9 mouse cellular contexts compared by ENCODE assay signal in genomic region chr2:103547132-103547531, GRCm38 (mm10). TPM values are rescaled to one million over a fixed set of nuclear protein-coding genes. Genes with fewer than 3 reads are reported as not detected.
A peak's percentile ranks its signal among the peaks of the same experiment; 100 is the strongest.
DNase-seq lines count a peak whose midpoint lies in the region; ATAC-seq and TF ChIP-seq lines count a peak whose summit lies in the region.
"Had no signal": no experiment of that assay in that cellular context is flagged by ENCODE, and none has a peak within 500 bp of the region (broad histone marks: within the 10 kb centered on the region; RNA-seq: fewer than 3 reads in every experiment).

No protein-coding gene starts in this region.

- H3K27me3 ChIP-seq in forebrain, embryonic 11.5 days (ENCODE audit: control insufficient read depth, insufficient read depth, low read length): no peaks in the 10 kb centered on the region
- H3K27me3 ChIP-seq in forebrain, embryonic 16.5 days (replicated peaks; ENCODE audit: control insufficient read depth, insufficient read depth, low read length): no peaks in the 10 kb centered on the region
- H3K27me3 ChIP-seq in small intestine, adult 2 months (ENCODE audit: control insufficient read depth, insufficient read depth, low read length): no peaks in the 10 kb centered on the region
- H3K27me3 ChIP-seq: limb, embryonic 12.5 days had no signal

- 8% methylated on average over 2 of the region's 2 CpGs for WGBS in forebrain, embryonic 11.5 days
- WGBS in forebrain, embryonic 16.5 days: 9% methylated on average over 2 of the region's 2 CpGs
- 0% methylated on average over 2 of the region's 2 CpGs for WGBS in small intestine, adult 2 months

- no peaks in the 10 kb centered on the region for H3K4me1 ChIP-seq in forebrain, embryonic 11.5 days (replicated peaks; ENCODE audit: control insufficient read depth, insufficient read depth, low read length)
- no peaks in the 10 kb centered on the region for H3K4me1 ChIP-seq in forebrain, embryonic 16.5 days (replicated peaks; ENCODE audit: control insufficient read depth, insufficient read depth, low read length)
- H3K4me1 ChIP-seq in small intestine, adult 2 months (ENCODE audit: control insufficient read depth, insufficient read depth, insufficient read length, low read length): no peaks in the 10 kb centered on the region
- H3K4me1 ChIP-seq: limb, embryonic 12.5 days had no signal

- no peak overlapping the region for H3K27ac ChIP-seq in forebrain, embryonic 11.5 days (ENCODE audit: low read depth, low read length)
- no peak overlapping the region for H3K27ac ChIP-seq in forebrain, embryonic 16.5 days (ENCODE audit: low read length)
- no peak overlapping the region for H3K27ac ChIP-seq in small intestine, adult 2 months (ENCODE audit: insufficient read depth, low read depth, low read length)
- H3K27ac ChIP-seq: limb, embryonic 12.5 days had no signal

- H3K9me3 ChIP-seq in forebrain, embryonic 11.5 days (ENCODE audit: control insufficient read depth, low read length): no peaks in the 10 kb centered on the region
- H3K9me3 ChIP-seq in forebrain, embryonic 16.5 days (ENCODE audit: control insufficient read depth, low read length): no peaks in the 10 kb centered on the region
- H3K9me3 ChIP-seq: limb, embryonic 12.5 days had no signal

- no peak for TF ChIP-seq POLR2A in small intestine, adult 2 months (IDR thresholded peaks at IDR 0.05; ENCODE audit: low read depth, low read length)

- H3K36me3 ChIP-seq in forebrain, embryonic 11.5 days (ENCODE audit: control insufficient read depth, insufficient read depth, low read length): no peaks in the 10 kb centered on the region
- H3K36me3 ChIP-seq in forebrain, embryonic 16.5 days (ENCODE audit: control insufficient read depth, insufficient read depth): no peaks in the 10 kb centered on the region
- no peaks in the 10 kb centered on the region for H3K36me3 ChIP-seq in small intestine, adult 2 months (ENCODE audit: control insufficient read depth, insufficient read depth, low read length)
- H3K36me3 ChIP-seq: limb, embryonic 12.5 days had no signal

- ATAC-seq in forebrain, embryonic 11.5 days (replicated peaks; ENCODE audit: low FRiP score): no peak
- ATAC-seq in forebrain, embryonic 16.5 days: no peak
- ATAC-seq in frontal cortex, adult (ENCODE audit: low TSS enrichment): peak; percentile 85

- TF ChIP-seq CTCF in small intestine, adult 2 months (IDR thresholded peaks at IDR 0.05; ENCODE audit: extremely low read depth, insufficient read length, insufficient replicate concordance, low read depth, low read length): peak; percentile 99; the same call in 1 of the 2 replicates

- peak; percentile 58 for DNase-seq in forebrain, embryonic 11.5 days (ENCODE audit: low spot score)
- DNase-seq in ES-CJ7 (ENCODE audit: low read depth, low spot score): peak; percentile 76
- peak; percentile 51 for DNase-seq in c-Kit-positive CD71-positive TER-119-negative erythroid progenitor cells, embryonic 14.5 days (ENCODE audit: low read depth)
- peak; percentile 85 to 92 for DNase-seq in kidney, postnatal 25 days
- peak; percentile 83 for DNase-seq in lung, postnatal 14 days

- H3K4me3 ChIP-seq in forebrain, embryonic 11.5 days (ENCODE audit: low read depth, low read length): no peak overlapping the region
- no peak overlapping the region for H3K4me3 ChIP-seq in forebrain, embryonic 16.5 days (replicated peaks; ENCODE audit: low read length)
- no peak overlapping the region for H3K4me3 ChIP-seq in small intestine, adult 2 months (ENCODE audit: low read depth, low read length)
- H3K4me3 ChIP-seq: limb, embryonic 12.5 days had no signal

- H3K4me2 ChIP-seq in forebrain, embryonic 11.5 days (ENCODE audit: low read depth, low read length, severe bottlenecking): no peak overlapping the region
- no peak overlapping the region for H3K4me2 ChIP-seq in forebrain, embryonic 16.5 days (ENCODE audit: low read length)
- H3K4me2 ChIP-seq: limb, embryonic 12.5 days had no signal

- H3K9ac ChIP-seq in forebrain, embryonic 11.5 days (ENCODE audit: low read length): no peak overlapping the region
- H3K9ac ChIP-seq in forebrain, embryonic 16.5 days (replicated peaks; ENCODE audit: low read depth, low read length): no peak overlapping the region
- H3K9ac ChIP-seq: limb, embryonic 12.5 days had no signal

RNA-seq across cellular contexts. Expression of gene Abtb2, which starts 19.0 kb away (rescaled TPM):
- polyA plus RNA-seq in forebrain, embryonic 11.5 days (2014; fragmentation: Nextera tagmentation; extraction: Ambion mirVana): 14.1 and 15.9 TPM in 2 replicates
- 7.4 and 7.8 TPM in 2 replicates for polyA plus RNA-seq in forebrain, embryonic 16.5 days (2015; fragmentation: Nextera tagmentation; extraction: Ambion mirVana)
- 2.7 and 3.6 TPM in 2 replicates for polyA plus RNA-seq in small intestine, adult 2 months (2012; rRNA removed)
